Mouse (Mus musculus) liver, embryonic 13.5 days (tissue): Measurements from ENCODE around the gene Shkbp1. TPM values are rescaled to one million over a fixed set of nuclear protein-coding genes. Genes with fewer than 3 reads are reported as not detected.
A peak's percentile ranks its signal among the peaks of the same experiment; 100 is the strongest.

Source experiments
- ATAC-seq: fragments of 200-750 bp; cut with Nextera tagmentation; 2 replicates; pipeline ENCODE4 v1.8.0; 2017; ENCODE audit warnings: low read depth, mild to moderate bottlenecking, moderate number of reproducible peaks, moderate library complexity
- DNase-seq: peaks from one replicate; pipeline ENCODE4 v3.0.0; 2022
- H3K27ac ChIP-seq: fragments of 300-500 bp; sonication (generic); 2 replicates; pipeline ENCODE4 v1.5.1; 2015; ENCODE audit warnings: moderate library complexity, mild to moderate bottlenecking, inconsistent platforms
- H3K27me3 ChIP-seq: fragments of 300-500 bp; sonication (generic); 2 replicates; pipeline ENCODE4 v1.6.1; 2015; ENCODE audit warnings: mild to moderate bottlenecking, inconsistent platforms
- H3K36me3 ChIP-seq: fragments of 300-500 bp; sonication (generic); 2 replicates; pipeline ENCODE4 v1.6.1; 2015; ENCODE audit warnings: mild to moderate bottlenecking, inconsistent platforms
- H3K4me1 ChIP-seq: fragments of 300-500 bp; sonication (generic); replicated peaks from 2 replicates; pipeline ENCODE4 v1.6.1; 2015; ENCODE audit warnings: inconsistent platforms
- H3K4me2 ChIP-seq: fragments of 300-500 bp; sonication (generic); 2 replicates; pipeline ENCODE4 v1.6.1; 2015; ENCODE audit warnings: inconsistent platforms, mild to moderate bottlenecking, moderate library complexity
- H3K4me3 ChIP-seq: fragments of 300-500 bp; sonication (generic); replicated peaks from 2 replicates; pipeline ENCODE4 v1.5.1; 2015; ENCODE audit warnings: mild to moderate bottlenecking, inconsistent platforms
- H3K9ac ChIP-seq: fragments of 300-500 bp; sonication (generic); 2 replicates; pipeline ENCODE4 v1.6.1; 2015; ENCODE audit warnings: mild to moderate bottlenecking, inconsistent platforms
- H3K9me3 ChIP-seq: fragments of 300-500 bp; sonication (generic); replicated peaks from 2 replicates; pipeline ENCODE4 v1.6.1; 2016; ENCODE audit warnings: inconsistent platforms
- WGBS: fragments of 180-500 bp; shearing (Covaris S2); methylation state at CpG from one replicate; pipeline ENCODE4 v1.1.7; 2015; ENCODE audit not compliant: insufficient replicate concordance; 5-methylcytosine and 5-hydroxymethylcytosine counted together
- polyA plus RNA-seq: library from polyadenylated mRNA; unstranded; fragments of >200 nt; fragmentation: Nextera tagmentation; extraction: Ambion mirVana; gene quantifications from 2 replicates; pipeline ENCODE4 v1.2.1, GENCODE M21; 2015

Gene Shkbp1
- polyA plus RNA-seq, 1 experiment from 2014 or later = 23.1 TPM

GRCm38 (mm10) chr7:27324161-27324560 lies 31.7 kb downstream of the Shkbp1 start:
- no peak for ATAC-seq
- Histone ChIP-seq H3K4me1 (peaks cover 8% of the 10 kb centered on the region), H3K27ac (no peak overlapping the region), H3K4me3 (no peak overlapping the region), H3K9me3 (no peaks in the 10 kb centered on the region), H3K4me2 (no peak overlapping the region), H3K36me3 (no peaks in the 10 kb centered on the region), H3K27me3 (peaks cover 82% of the 10 kb centered on the region), H3K9ac (no peak overlapping the region)
- DNase-seq = no peak
- 78% methylated on average over 11 of the region's 11 CpGs for WGBS

DNA sequence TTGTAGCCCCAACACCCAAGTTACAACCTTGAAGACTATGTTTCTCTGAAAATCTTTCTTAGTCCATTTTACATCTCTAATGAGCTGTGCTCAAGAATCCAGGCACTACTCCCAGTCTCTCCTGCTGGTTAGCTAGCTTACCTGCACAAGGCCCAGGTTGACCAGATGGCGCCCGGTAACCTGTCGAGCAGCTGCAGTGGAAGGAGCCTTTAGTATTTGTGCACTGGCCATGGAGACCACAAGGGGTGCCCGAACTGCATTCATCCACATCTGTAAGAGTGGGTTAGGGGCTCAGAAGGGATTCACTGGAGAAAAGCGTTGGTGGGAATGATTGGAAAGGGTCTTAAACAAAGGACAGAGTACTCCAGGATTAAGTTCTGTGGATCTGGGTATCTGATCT lies 32.8 kb downstream of the Shkbp1 start:
- Histone ChIP-seq H3K27me3 (peaks cover 70% of the 10 kb centered on the region), H3K27ac (no peak overlapping the region), H3K9me3 (no peaks in the 10 kb centered on the region), H3K36me3 (no peaks in the 10 kb centered on the region), H3K4me3 (no peak overlapping the region), H3K9ac (no peak overlapping the region), H3K4me2 (no peak overlapping the region), H3K4me1 (0 out of 2 replicates have a peak, but pooled peaks cover 3% of the 10 kb centered on the region)
- DNase-seq = no peak
- WGBS = 74% methylated on average over 5 of the region's 5 CpGs
- no peak for ATAC-seq

- ATAC-seq (no peak), DNase-seq (no peak)
- no peak overlapping the region for H3K27ac ChIP-seq
- H3K4me1 ChIP-seq = 0 out of 2 replicates have a peak, but pooled peaks cover 3% of the 10 kb centered on the region
- no peaks in the 10 kb centered on the region for H3K36me3 ChIP-seq
- no peaks in the 10 kb centered on the region for H3K9me3 ChIP-seq
- H3K4me3 ChIP-seq = no peak overlapping the region
- H3K4me2 ChIP-seq = no peak overlapping the region
- WGBS = 18% methylated on average over 13 of the region's 13 CpGs
- no peak overlapping the region for H3K9ac ChIP-seq
- peaks cover 63% of the 10 kb centered on the region for H3K27me3 ChIP-seq
These were observed 33.5 kb downstream of the Shkbp1 start for GRCm38 (mm10) chr7:27322291-27322690.

DNA sequence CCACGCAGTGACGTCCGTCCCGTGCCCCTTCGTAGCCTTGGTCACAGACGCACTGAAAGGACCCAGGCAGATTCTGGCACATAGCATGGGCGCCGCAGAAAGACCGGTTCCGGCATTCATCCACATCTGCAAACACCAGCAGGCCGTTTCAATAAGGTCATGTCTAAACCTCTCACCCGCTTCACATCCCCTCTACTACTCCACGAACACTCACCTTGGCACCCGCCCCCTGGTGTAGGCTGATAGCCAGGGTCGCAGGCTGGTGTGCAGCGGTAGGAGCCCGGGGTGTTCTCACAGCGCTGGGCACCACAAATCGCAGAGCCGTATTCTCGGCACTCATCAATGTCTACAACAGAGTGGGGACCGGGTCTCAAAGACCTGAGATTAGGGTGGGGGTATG lies 36.4 kb downstream of the Shkbp1 start:
- ATAC-seq = no peak
- no peak for DNase-seq
- WGBS = 75% methylated on average over 22 of the region's 22 CpGs
- Histone ChIP-seq H3K4me3 (no peak overlapping the region), H3K4me1 (no peaks in the 10 kb centered on the region), H3K4me2 (no peak overlapping the region), H3K36me3 (no peaks in the 10 kb centered on the region), H3K27ac (no peak overlapping the region), H3K9me3 (peaks cover under 1% of the 10 kb centered on the region; the same call in 1 of the 2 replicates), H3K9ac (no peak overlapping the region), H3K27me3 (peaks cover 34% of the 10 kb centered on the region)

- H3K27me3 ChIP-seq = peaks cover 13% of the 10 kb centered on the region
- H3K4me2 ChIP-seq = no peak overlapping the region
- DNase-seq (no peak), ATAC-seq (no peak)
- no peak overlapping the region for H3K27ac ChIP-seq
- H3K9me3 ChIP-seq = peaks cover 12% of the 10 kb centered on the region; the same call in 1 of the 2 replicates
- no peak overlapping the region for H3K4me3 ChIP-seq
- H3K4me1 ChIP-seq = no peaks in the 10 kb centered on the region
- H3K36me3 ChIP-seq = 0 out of 2 replicates have a peak, but pooled peaks cover 4% of the 10 kb centered on the region
- no peak overlapping the region for H3K9ac ChIP-seq
- WGBS = 43% methylated on average over 7 of the region's 7 CpGs
These were observed 39.9 kb downstream of the Shkbp1 start for GRCm38 (mm10) chr7:27315958-27316357.

GRCm38 (mm10) chr7:27314393-27314792 lies 41.4 kb downstream of the Shkbp1 start:
- Histone ChIP-seq H3K27me3 (peaks cover 26% of the 10 kb centered on the region), H3K4me3 (no peak overlapping the region), H3K9ac (no peak overlapping the region), H3K9me3 (peaks cover 12% of the 10 kb centered on the region; the same call in 1 of the 2 replicates), H3K4me2 (no peak overlapping the region), H3K27ac (no peak overlapping the region), H3K4me1 (peaks cover 9% of the 10 kb centered on the region), H3K36me3 (0 out of 2 replicates have a peak, but pooled peaks cover 4% of the 10 kb centered on the region)
- DNase-seq (no peak), ATAC-seq (no peak)
- 67% methylated on average over 3 of the region's 3 CpGs for WGBS

DNA sequence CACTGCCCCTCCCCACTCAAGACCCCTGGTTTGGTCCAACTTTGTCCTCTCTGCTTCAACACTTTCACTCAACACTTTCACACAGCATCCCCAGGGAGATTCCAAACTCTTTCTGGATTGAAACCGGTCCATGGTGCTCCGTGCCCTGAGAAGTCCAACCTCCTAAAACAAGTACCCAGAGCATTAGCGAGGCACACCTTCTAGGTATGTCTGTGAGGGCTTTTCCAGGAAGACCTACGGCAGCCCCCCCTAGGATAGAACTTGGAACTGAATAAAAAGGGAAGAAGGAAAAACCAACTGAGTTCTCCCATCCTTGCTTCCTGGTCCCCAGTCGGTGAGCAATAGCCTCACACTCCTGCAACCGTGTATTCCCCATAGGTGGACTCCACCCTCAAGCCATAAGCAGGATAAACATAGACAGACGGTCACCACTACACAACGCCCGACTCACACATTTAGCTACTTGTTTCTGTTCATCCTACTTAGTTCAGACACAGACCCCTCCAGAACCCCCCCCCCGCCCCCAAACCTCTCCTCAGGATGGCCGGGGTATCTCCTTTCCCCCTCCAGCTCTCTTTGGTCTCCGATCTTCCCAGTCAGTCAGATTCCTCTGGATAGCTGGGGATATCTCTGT lies 44.1 kb downstream of the Shkbp1 start:
- peaks cover 36% of the 10 kb centered on the region for H3K27me3 ChIP-seq

GRCm38 (mm10) chr7:27310996-27311535 lies 44.8 kb downstream of the Shkbp1 start:
- Histone ChIP-seq H3K9me3 (peaks cover 12% of the 10 kb centered on the region; the same call in 1 of the 2 replicates), H3K4me3 (no peak overlapping the region), H3K4me2 (peak overlapping the region; percentile 38; the same call in 1 of the 2 replicates), H3K4me1 (peaks cover 14% of the 10 kb centered on the region), H3K27ac (no peak overlapping the region), H3K27me3 (peaks cover 36% of the 10 kb centered on the region), H3K9ac (no peak overlapping the region), H3K36me3 (0 out of 2 replicates have a peak, but pooled peaks cover 4% of the 10 kb centered on the region)
- no peak for ATAC-seq
- no peak for DNase-seq
- WGBS = 29% methylated on average over 8 of the region's 8 CpGs

More for the DNA sequence above, 44.1 kb downstream of the Shkbp1 start:
- WGBS = 69% methylated on average over 12 of the region's 12 CpGs
- no peak for ATAC-seq
- DNase-seq = no peak
- no peak overlapping the region for H3K27ac ChIP-seq
- H3K36me3 ChIP-seq = 0 out of 2 replicates have a peak, but pooled peaks cover 4% of the 10 kb centered on the region
- H3K9me3 ChIP-seq = peaks cover 12% of the 10 kb centered on the region; the same call in 1 of the 2 replicates
- no peak overlapping the region for H3K9ac ChIP-seq
- no peak overlapping the region for H3K4me2 ChIP-seq
- H3K4me3 ChIP-seq = no peak overlapping the region
- H3K4me1 ChIP-seq = peaks cover 14% of the 10 kb centered on the region

DNA sequence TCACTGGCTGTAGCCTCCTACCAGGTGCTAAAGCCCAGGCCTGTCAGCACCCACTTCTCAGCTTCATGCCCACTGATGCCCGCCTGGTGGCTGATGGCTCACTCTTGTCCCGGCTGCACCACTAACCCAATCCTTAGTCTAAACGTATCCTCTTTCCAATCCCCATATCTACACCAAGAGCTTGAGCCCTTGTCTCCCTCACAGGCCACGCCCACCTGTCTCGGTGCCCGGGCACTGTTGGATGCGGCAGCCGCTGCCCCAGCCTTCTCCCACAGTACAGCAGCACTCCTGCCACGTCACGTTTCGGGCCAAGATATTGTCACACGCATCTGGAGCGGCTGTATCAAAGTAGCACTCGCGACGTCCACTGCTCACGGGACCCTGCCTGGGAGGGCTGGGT lies 45.5 kb downstream of the Shkbp1 start:
- peak overlapping the region; percentile 38 for H3K4me2 ChIP-seq
- DNase-seq = no peak
- H3K4me1 ChIP-seq = peaks cover 14% of the 10 kb centered on the region
- 0 out of 2 replicates have a peak, but pooled peaks cover 4% of the 10 kb centered on the region for H3K36me3 ChIP-seq
- H3K9me3 ChIP-seq = peaks cover 12% of the 10 kb centered on the region; the same call in 1 of the 2 replicates
- peaks cover 38% of the 10 kb centered on the region for H3K27me3 ChIP-seq
- no peak overlapping the region for H3K9ac ChIP-seq
- no peak overlapping the region for H3K4me3 ChIP-seq
- no peak overlapping the region for H3K27ac ChIP-seq
- 6% methylated on average over 17 of the region's 17 CpGs for WGBS
- ATAC-seq = no peak

GRCm38 (mm10) chr7:27309832-27310231 lies 46.0 kb downstream of the Shkbp1 start:
- Histone ChIP-seq H3K4me1 (peaks cover 14% of the 10 kb centered on the region), H3K9ac (no peak overlapping the region), H3K4me3 (no peak overlapping the region), H3K36me3 (0 out of 2 replicates have a peak, but pooled peaks cover 4% of the 10 kb centered on the region), H3K27me3 (peaks cover 38% of the 10 kb centered on the region), H3K9me3 (peaks cover 12% of the 10 kb centered on the region; the same call in 1 of the 2 replicates), H3K27ac (no peak overlapping the region), H3K4me2 (no peak overlapping the region)
- DNase-seq (no peak), ATAC-seq (no peak)
- WGBS = 56% methylated on average over 3 of the region's 3 CpGs

DNA sequence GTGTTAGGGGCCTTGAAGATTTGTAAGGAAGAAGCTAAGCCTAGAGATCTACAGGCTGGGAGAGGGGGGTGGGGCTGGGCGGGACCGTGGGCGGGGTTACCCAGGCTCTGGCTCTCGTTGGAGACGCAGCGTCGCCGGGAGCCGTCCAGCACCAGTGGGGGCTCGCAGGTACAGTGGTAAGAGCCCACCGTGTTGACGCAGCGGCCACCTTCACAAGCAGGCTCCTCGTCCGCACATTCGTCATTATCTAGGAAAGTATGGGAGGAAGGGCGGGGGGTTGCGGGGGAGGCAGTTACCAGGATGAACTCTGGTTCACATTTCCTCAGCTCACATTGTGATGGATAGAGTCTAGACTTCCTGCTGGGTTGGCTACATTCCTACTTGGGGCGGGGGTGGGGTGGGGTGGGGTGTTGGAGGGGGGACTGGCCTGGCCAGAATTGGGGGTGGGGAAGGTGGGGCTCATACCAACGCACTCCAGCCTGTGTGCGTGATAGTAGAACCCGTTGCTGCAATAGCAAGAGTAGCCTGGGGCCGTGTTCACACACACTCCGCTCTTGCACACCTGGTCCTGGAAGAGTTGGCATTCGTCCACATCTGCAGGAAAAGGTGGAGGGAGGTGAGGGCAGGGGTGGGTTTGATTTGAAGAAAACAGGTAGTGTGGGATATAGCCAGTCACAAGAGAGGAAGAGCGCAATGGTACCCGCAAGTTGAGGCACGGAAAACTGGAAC lies 46.8 kb downstream of the Shkbp1 start:
- Histone ChIP-seq H3K9me3 (peaks cover 7% of the 10 kb centered on the region; the same call in 1 of the 2 replicates), H3K4me3 (0 out of 2 replicates have a peak overlapping the region, but pooled peaks have one; percentile 21), H3K36me3 (0 out of 2 replicates have a peak, but pooled peaks cover under 1% of the 10 kb centered on the region), H3K27me3 (peaks cover 38% of the 10 kb centered on the region), H3K27ac (no peak overlapping the region), H3K4me1 (peaks cover 14% of the 10 kb centered on the region), H3K9ac (no peak overlapping the region), H3K4me2 (peak overlapping the region; percentile 42)
- 8% methylated on average over 28 of the region's 28 CpGs for WGBS
- DNase-seq (no peak), ATAC-seq (no peak)
